Mouse (Mus musculus) CH12.LX (cell line): ENCODE data around the gene Pclo. TPM values are rescaled to one million over a fixed set of nuclear protein-coding genes. Genes with fewer than 3 reads are reported as not detected.

ENCODE experiments used
- DNase-seq: peaks from one replicate; pipeline ENCODE4 v3.0.0-alpha.2; 2013; ENCODE audit errors: extremely low read depth
- H3K27ac ChIP-seq: 2 replicates; pipeline ENCODE4 v1.5.1; 2012; ENCODE audit warnings: low read depth, mild to moderate bottlenecking, control low read depth, moderate library complexity; ENCODE audit not compliant: insufficient read depth
- H3K27me3 ChIP-seq: replicated peaks from 2 replicates; pipeline ENCODE3; 2012; ENCODE audit warnings: inconsistent platforms
- H3K36me3 ChIP-seq, 2 experiments: replicated peaks in 1 of 2; 2 replicates each; pipeline versions ENCODE3 to v1.6.1; 2012; ENCODE audit warnings: inconsistent platforms in 1 of 2, low read length in 1 of 2, mild to moderate bottlenecking in 1 of 2, mixed read lengths in 1 of 2, moderate library complexity in 1 of 2; ENCODE audit not compliant: control insufficient read depth in 1 of 2, insufficient read depth in 1 of 2
- H3K4me1 ChIP-seq, 2 experiments: 2 replicates each; pipeline ENCODE4 v1.6.1; 2012; ENCODE audit warnings: inconsistent platforms in 1 of 2, moderate library complexity in 1 of 2; ENCODE audit not compliant: insufficient read depth in 2 of 2, control insufficient read depth in 1 of 2
- H3K4me2 ChIP-seq: 2 replicates; pipeline ENCODE4 v1.6.1; 2012; ENCODE audit warnings: low read depth, mild to moderate bottlenecking, control low read depth; ENCODE audit not compliant: poor library complexity, insufficient read depth, severe bottlenecking
- H3K4me3 ChIP-seq, 3 experiments: fragments of 150-350 bp in 1 of 3; sonication (generic) in 1 of 3; replicated peaks in 1 of 3; 2 replicates each; pipeline versions ENCODE3 to v1.5.1; 2011 to 2012; ENCODE audit warnings: low read depth in 2 of 3, low read length in 2 of 3, mild to moderate bottlenecking in 2 of 3, moderate library complexity in 2 of 3, control low read depth in 1 of 3, improper control_type of control experiment in 1 of 3, inconsistent platforms in 1 of 3, mixed read lengths in 1 of 3; ENCODE audit not compliant: poor library complexity in 1 of 3
- H3K79me2 ChIP-seq: replicated peaks from 2 replicates; pipeline ENCODE4 v1.6.1; 2012; ENCODE audit warnings: mild to moderate bottlenecking, moderate library complexity; ENCODE audit not compliant: control insufficient read depth, poor library complexity, insufficient read depth, severe bottlenecking; ENCODE audit errors: extremely low read depth
- H3K9ac ChIP-seq: 2 replicates; pipeline ENCODE4 v1.6.1; 2012; ENCODE audit warnings: low read depth, mild to moderate bottlenecking, control low read depth, moderate library complexity; ENCODE audit not compliant: insufficient read depth
- H3K9me3 ChIP-seq: replicated peaks from 2 replicates; pipeline ENCODE3; 2012; ENCODE audit warnings: low read length, inconsistent platforms, mixed read lengths
- CHD2 ChIP-seq: IDR thresholded peaks from 2 replicates; pipeline ENCODE4 v1.6.1; 2011; ENCODE audit warnings: low read length, improper control_type of control experiment
- CTCF ChIP-seq, 2 experiments: IDR thresholded peaks in 1 of 2; conservative IDR thresholded peaks in 1 of 2; 2 replicates each; pipeline ENCODE4 v1.5.1; 2011 to 2012; ENCODE audit warnings: low read depth in 2 of 2, low read length in 2 of 2, improper control_type of control experiment in 1 of 2, inconsistent platforms in 1 of 2, mild to moderate bottlenecking in 1 of 2, moderate library complexity in 1 of 2
- ELF1 ChIP-seq: IDR thresholded peaks from 2 replicates; pipeline ENCODE4 v1.6.1; 2014; ENCODE audit warnings: low read depth, mild to moderate bottlenecking, inconsistent platforms, low read length, improper control_type of control experiment
- EP300 ChIP-seq: IDR thresholded peaks from 2 replicates; pipeline ENCODE4 v1.6.1; 2011; ENCODE audit warnings: low read length, improper control_type of control experiment
- ETS1 ChIP-seq: conservative IDR thresholded peaks from 2 replicates; pipeline ENCODE4 v1.6.1; 2012; ENCODE audit warnings: low read depth, mild to moderate bottlenecking, inconsistent platforms, low read length, improper control_type of control experiment, moderate library complexity
- GABPA ChIP-seq: IDR thresholded peaks from 2 replicates; pipeline ENCODE4 v1.6.1; 2012; ENCODE audit warnings: low read depth, low read length, improper control_type of control experiment, inconsistent platforms; ENCODE audit not compliant: insufficient replicate concordance
- HCFC1 ChIP-seq: IDR thresholded peaks from 2 replicates; pipeline ENCODE4 v1.6.1; 2012; ENCODE audit warnings: low read depth, mild to moderate bottlenecking, inconsistent platforms, low read length, improper control_type of control experiment
- IRF4 ChIP-seq: IDR thresholded peaks from 2 replicates; pipeline ENCODE4 v1.6.1; 2014; ENCODE audit warnings: low read depth, mild to moderate bottlenecking, inconsistent platforms, low read length, improper control_type of control experiment
- KAT2A ChIP-seq: IDR thresholded peaks from 2 replicates; pipeline ENCODE4 v1.6.1; 2012; ENCODE audit warnings: low read length, improper control_type of control experiment, inconsistent platforms; ENCODE audit not compliant: insufficient replicate concordance
- MEF2A ChIP-seq: IDR thresholded peaks from 2 replicates; pipeline ENCODE4 v1.6.1; 2014; ENCODE audit warnings: low read depth, mild to moderate bottlenecking, inconsistent platforms, low read length, improper control_type of control experiment, borderline replicate concordance
- MXI1 ChIP-seq: IDR thresholded peaks from 2 replicates; pipeline ENCODE4 v1.6.1; 2011; ENCODE audit warnings: mild to moderate bottlenecking, low read depth, low read length, improper control_type of control experiment
- MYC ChIP-seq: IDR thresholded peaks from 2 replicates; pipeline ENCODE4 v1.6.1; 2011; ENCODE audit warnings: low read depth, mild to moderate bottlenecking, improper control_type of control experiment, low read length
- NELFE ChIP-seq: IDR thresholded peaks from 2 replicates; pipeline ENCODE4 v1.6.1; 2011; ENCODE audit warnings: low read depth, low read length, improper control_type of control experiment
- PAX5 ChIP-seq: IDR thresholded peaks from 2 replicates; pipeline ENCODE4 v1.6.1; 2012; ENCODE audit warnings: low read length, inconsistent platforms, mixed read lengths
- POLR2AphosphoS2 ChIP-seq: IDR thresholded peaks from 2 replicates; pipeline ENCODE4 v1.6.1; 2011; ENCODE audit warnings: low read depth, low read length, improper control_type of control experiment
- RAD21 ChIP-seq: IDR thresholded peaks from 2 replicates; pipeline ENCODE4 v1.6.1; 2011; ENCODE audit warnings: low read depth, mild to moderate bottlenecking, low read length, improper control_type of control experiment, moderate library complexity
- SIN3A ChIP-seq: IDR thresholded peaks from 2 replicates; pipeline ENCODE4 v1.6.1; 2012; ENCODE audit warnings: low read length, improper control_type of control experiment, inconsistent platforms
- TBP ChIP-seq: conservative IDR thresholded peaks from 2 replicates; pipeline ENCODE4 v1.6.1; 2011; ENCODE audit warnings: low read depth, low read length, improper control_type of control experiment
- TCF12 ChIP-seq: IDR thresholded peaks from 2 replicates; pipeline ENCODE4 v1.6.1; 2014; ENCODE audit warnings: low read depth, mild to moderate bottlenecking, inconsistent platforms, low read length, improper control_type of control experiment
- USF1 ChIP-seq: IDR thresholded peaks from 2 replicates; pipeline ENCODE4 v1.6.1; 2014; ENCODE audit warnings: low read depth, mild to moderate bottlenecking, inconsistent platforms, low read length, improper control_type of control experiment
- USF2 ChIP-seq: conservative IDR thresholded peaks from 2 replicates; pipeline ENCODE4 v1.6.1; 2011; ENCODE audit warnings: low read depth, low read length, improper control_type of control experiment
- ZC3H11A ChIP-seq: IDR thresholded peaks from 2 replicates; pipeline ENCODE4 v1.6.1; 2012; ENCODE audit warnings: low read depth, mild to moderate bottlenecking, inconsistent platforms, low read length, improper control_type of control experiment
- ZKSCAN1 ChIP-seq: IDR thresholded peaks from 2 replicates; pipeline ENCODE4 v1.6.1; 2012; ENCODE audit warnings: low read depth, inconsistent platforms, low read length, improper control_type of control experiment, borderline replicate concordance
- dilution Hi-C: fragments of 300-500 bp; cut with MboI; formaldehyde crosslinking; loops from 2 replicates; pipeline ENCODE4 v1.14.3; 2020; ENCODE audit warnings: low sequenced_read_pairs; ENCODE audit not compliant: extremely low pct_unique_long_range_greater_than_20kb, extremely low pct_ligation_motif_present
- in situ Hi-C: fragments of 300-500 bp; cut with MboI; formaldehyde crosslinking; loops from 3 replicates; pipeline ENCODE4 v1.14.3; 2019; ENCODE audit warnings: low sequenced_read_pairs, low pct_ligation_motif_present, low pct_unique_long_range_greater_than_20kb, mixed read lengths
- polyA plus RNA-seq: library from polyadenylated mRNA; unstranded; fragments of >175 nt; gene quantifications from 2 replicates; pipeline ENCODE4 v1.2.1, GENCODE M21; 2012; ENCODE audit warnings: low read depth; ENCODE audit not compliant: insufficient read length
- total RNA-seq, 2 experiments: library from RNA; depleted of rRNA; stranded (reverse); fragments of 300-350 nt in 1 of 2; fragments of >200 nt in 1 of 2; gene quantifications; 2 replicates each; pipeline ENCODE4 v1.2.3; 2012 to 2014

Pclo gene
- total and polyA plus RNA-seq, 3 experiments: not detected

- H3K36me3 ChIP-seq: no peaks in the 10 kb centered on the region
- H3K27me3 ChIP-seq: no peaks in the 10 kb centered on the region
- in situ Hi-C loops (no loop called here), dilution Hi-C loops (no loop called here)
- TF ChIP-seq CHD2 (no peak), ELF1 (no peak), POLR2AphosphoS2 (no peak), RAD21 (no peak), GABPA (no peak), HCFC1 (no peak), KAT2A (no peak)
- peaks cover 2% of the 10 kb centered on the region for H3K9me3 ChIP-seq
- H3K79me2 ChIP-seq: no peaks in the 10 kb centered on the region
- H3K4me1 ChIP-seq: no peaks in the 10 kb centered on the region
- H3K4me3 ChIP-seq: no peak overlapping the region
- H3K27ac ChIP-seq: no peak overlapping the region
- H3K4me2 ChIP-seq: no peak overlapping the region
- H3K9ac ChIP-seq: no peak overlapping the region
- no peak for DNase-seq
Observed at GRCm38 (mm10) chr5:14645856-14646255, 131.1 kb downstream of the Pclo start.

DNA sequence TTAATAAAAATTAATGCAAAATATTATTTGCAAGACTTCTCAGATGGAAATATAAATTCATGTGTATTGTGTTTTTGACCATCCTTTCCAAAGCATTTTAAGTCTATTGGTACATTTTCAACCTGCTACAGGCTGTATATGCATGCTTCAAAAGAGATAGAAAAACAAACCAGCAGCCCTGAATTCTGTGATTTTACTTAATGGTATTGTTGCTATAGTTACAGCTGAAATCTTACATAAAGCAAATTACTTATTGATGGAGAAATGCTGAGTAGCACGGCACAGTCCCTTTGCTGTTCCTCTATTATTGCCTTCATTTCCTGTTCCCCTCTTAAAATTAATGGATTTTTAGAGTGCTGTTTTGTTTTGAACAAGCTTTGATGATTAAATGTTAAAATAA is 145.9 kb downstream of the Pclo start:
- DNase-seq: no peak
- Histone ChIP-seq H3K4me1 (no peaks in the 10 kb centered on the region), H3K79me2 (no peaks in the 10 kb centered on the region), H3K4me2 (no peak overlapping the region), H3K4me3 (no peak overlapping the region), H3K27me3 (no peaks in the 10 kb centered on the region)
- dilution Hi-C loops: no loop called here
- TF ChIP-seq ZC3H11A (no peak), SIN3A (no peak), PAX5 (no peak), MEF2A (no peak), CTCF (conservative IDR thresholded peaks at IDR 0.05 in 1 of 2, IDR thresholded peaks at IDR 0.05 in 1 of 2; ENCODE audit: low read depth in 2 of 2, low read length in 2 of 2) (no peak), POLR2AphosphoS2 (no peak), EP300 (no peak), TBP (no peak), KAT2A (no peak), IRF4 (no peak), RAD21 (no peak), GABPA (no peak), MXI1 (no peak), MYC (no peak), USF1 (no peak), ETS1 (no peak), TCF12 (no peak), NELFE (no peak), USF2 (no peak), ZKSCAN1 (no peak)
- TF ChIP-seq, all 38 proteins: peak for 0
- H3K9me3 ChIP-seq: peaks cover 12% of the 10 kb centered on the region
- in situ Hi-C loops: no loop called here
- H3K36me3 ChIP-seq: no peaks in the 10 kb centered on the region
- no peak overlapping the region for H3K9ac ChIP-seq
- no peak overlapping the region for H3K27ac ChIP-seq
